Mouse (Mus musculus) liver, adult 2 months (tissue): ENCODE measurements around the gene Atad1. TPM values are rescaled to one million over a fixed set of nuclear protein-coding genes. Genes with fewer than 3 reads are reported as not detected.

Source experiments
- DNase-seq: peaks from one replicate; pipeline ENCODE4 v3.0.0-alpha.2; 2011; ENCODE audit warnings: low read depth, low spot score; ENCODE audit errors: extremely low read depth
- H3K27ac ChIP-seq: fragments of 200-500 bp; replicated peaks from 2 replicates; pipeline ENCODE4 v1.5.1; 2012; ENCODE audit warnings: low read depth, mild to moderate bottlenecking, control low read depth, inconsistent platforms, low read length; ENCODE audit not compliant: insufficient read depth
- H3K27me3 ChIP-seq: fragments of 200-500 bp; 2 replicates; pipeline ENCODE4 v1.6.1; 2012; ENCODE audit warnings: mild to moderate bottlenecking, moderate library complexity, low read length, inconsistent platforms; ENCODE audit not compliant: control insufficient read depth, insufficient read depth
- H3K36me3 ChIP-seq: fragments of 200-500 bp; 2 replicates; pipeline ENCODE4 v1.6.1; 2012; ENCODE audit warnings: low read length, inconsistent platforms; ENCODE audit not compliant: control insufficient read depth, insufficient read depth
- H3K4me1 ChIP-seq: fragments of 200-500 bp; 2 replicates; pipeline ENCODE4 v1.6.1; 2011; ENCODE audit warnings: low read length; ENCODE audit not compliant: control insufficient read depth, insufficient read depth
- H3K4me3 ChIP-seq: fragments of 200-500 bp; 2 replicates; pipeline ENCODE4 v1.5.1; 2011; ENCODE audit warnings: low read depth, mild to moderate bottlenecking, control low read depth, low read length, moderate library complexity; ENCODE audit not compliant: insufficient read depth
- H3K79me2 ChIP-seq: fragments of 200-500 bp; 2 replicates; pipeline ENCODE4 v1.6.1; 2012; ENCODE audit warnings: inconsistent platforms, mild to moderate bottlenecking, low read length, moderate library complexity; ENCODE audit not compliant: control insufficient read depth, insufficient read depth
- H3K9ac ChIP-seq: fragments of 200-500 bp; 2 replicates; pipeline ENCODE4 v1.6.1; 2012; ENCODE audit warnings: low read depth, mild to moderate bottlenecking, control low read depth, inconsistent platforms, low read length
- CTCF ChIP-seq: fragments of 200-500 bp; IDR thresholded peaks from 2 replicates; pipeline ENCODE4 v1.5.1; 2011; ENCODE audit warnings: low read depth, low read length, control low read depth
- POLR2A ChIP-seq: fragments of 200-500 bp; IDR thresholded peaks from 2 replicates; pipeline ENCODE4 v1.6.1; 2011; ENCODE audit warnings: low read length, control low read depth; ENCODE audit not compliant: insufficient read depth; ENCODE audit errors: extremely low read depth
- WGBS: fragments of 180-500 bp; shearing (Covaris S2); methylation state at CpG from one replicate; pipeline ENCODE4 v1.1.7; 2018; 5-methylcytosine and 5-hydroxymethylcytosine counted together
- polyA plus RNA-seq: library from polyadenylated mRNA; depleted of rRNA; stranded (reverse); fragments of >200 nt; gene quantifications from 2 replicates; pipeline ENCODE4 v1.2.3, GENCODE M21; 2012
- total RNA-seq: library from RNA; depleted of rRNA; stranded (reverse); fragments of >200 nt; gene quantifications from 2 replicates; pipeline ENCODE4 v1.2.3, GENCODE M21; 2014

The Atad1 gene
- total and polyA plus RNA-seq, 2 experiments = 7.1 to 51.2 TPM

GRCm38 (mm10) chr19:32762493-32762892, 22.9 kb upstream of the Atad1 start:
- H3K4me3 ChIP-seq = peak overlapping the region; percentile 32; the same call in 1 of the 2 replicates
- no peak for DNase-seq
- 15% methylated on average over 4 of the region's 4 CpGs for WGBS
- no peak overlapping the region for H3K9ac ChIP-seq
- TF ChIP-seq CTCF (no peak), POLR2A (no peak)
- H3K36me3 ChIP-seq = peaks cover 10% of the 10 kb centered on the region
- peaks cover 34% of the 10 kb centered on the region for H3K79me2 ChIP-seq
- H3K4me1 ChIP-seq = peaks cover 24% of the 10 kb centered on the region
- H3K27ac ChIP-seq = no peak overlapping the region
- H3K27me3 ChIP-seq = no peaks in the 10 kb centered on the region

- no peaks in the 10 kb centered on the region for H3K27me3 ChIP-seq
- H3K4me3 ChIP-seq = no peak overlapping the region
- peaks cover 9% of the 10 kb centered on the region for H3K36me3 ChIP-seq
- no peak overlapping the region for H3K27ac ChIP-seq
- H3K9ac ChIP-seq = no peak overlapping the region
- 64% methylated on average over 4 of the region's 4 CpGs for WGBS
- DNase-seq = no peak
- TF ChIP-seq CTCF = no peak
- no peak for TF ChIP-seq POLR2A
- peaks cover 19% of the 10 kb centered on the region for H3K4me1 ChIP-seq
- H3K79me2 ChIP-seq = peaks cover 28% of the 10 kb centered on the region
Measured at GRCm38 (mm10) chr19:32761162-32761561, 21.6 kb upstream of the Atad1 start.

DNA sequence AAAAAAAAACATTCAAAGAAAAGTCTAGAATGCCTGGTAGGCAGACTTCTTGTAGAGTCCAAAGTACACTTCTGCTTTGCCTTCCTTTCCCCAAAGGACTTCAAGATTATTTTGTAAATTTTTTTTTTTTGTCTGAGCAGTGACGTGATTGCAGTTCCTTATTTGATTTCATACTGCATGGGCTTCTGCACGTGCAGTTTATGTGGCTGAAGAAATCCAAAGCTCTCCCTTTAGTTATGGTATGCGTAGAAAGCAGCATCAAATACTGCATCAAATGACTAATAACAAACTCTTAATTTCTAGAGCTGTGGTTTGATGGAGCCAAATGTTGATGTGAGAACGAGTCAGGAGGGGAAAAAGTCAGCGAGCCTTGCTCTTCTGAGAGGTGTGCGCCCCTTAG, 20.9 kb upstream of the Atad1 start:
- TF ChIP-seq CTCF = no peak
- no peak for TF ChIP-seq POLR2A
- Histone ChIP-seq H3K9ac (peak overlapping the region; percentile 17; the same call in 1 of the 2 replicates), H3K4me3 (peak overlapping the region; percentile 28), H3K79me2 (peaks cover 24% of the 10 kb centered on the region), H3K27ac (no peak overlapping the region; the same call in 1 of the 2 replicates), H3K4me1 (peaks cover 16% of the 10 kb centered on the region), H3K27me3 (no peaks in the 10 kb centered on the region), H3K36me3 (peaks cover 6% of the 10 kb centered on the region)
- DNase-seq = peak; percentile 64
- WGBS = 25% methylated on average over 6 of the region's 6 CpGs

GRCm38 (mm10) chr19:32759357-32760024, 19.9 kb upstream of the Atad1 start:
- Histone ChIP-seq H3K27me3 (no peaks in the 10 kb centered on the region), H3K27ac (no peak overlapping the region), H3K4me1 (peaks cover 12% of the 10 kb centered on the region), H3K36me3 (peaks cover 4% of the 10 kb centered on the region), H3K4me3 (peak overlapping the region; percentile 84), H3K79me2 (peaks cover 21% of the 10 kb centered on the region), H3K9ac (peak overlapping the region; percentile 70)
- 2% methylated on average over 8 of the region's 8 CpGs for WGBS
- DNase-seq = peak; percentile 51
- no peak for TF ChIP-seq CTCF
- TF ChIP-seq POLR2A = no peak

GRCm38 (mm10) chr19:32758793-32759161, 19.2 kb upstream of the Atad1 start:
- Histone ChIP-seq H3K4me1 (peaks cover 12% of the 10 kb centered on the region), H3K27ac (peak overlapping the region; percentile 93)
- under 1% methylated on average over 11 of the region's 11 CpGs for WGBS

More at GRCm38 (mm10) chr19:32758793-32759161, 19.2 kb upstream of the Atad1 start:
- Histone ChIP-seq H3K36me3 (peaks cover 4% of the 10 kb centered on the region), H3K79me2 (peaks cover 20% of the 10 kb centered on the region), H3K4me3 (peak overlapping the region; percentile 84), H3K9ac (peak overlapping the region; percentile 99), H3K27me3 (no peaks in the 10 kb centered on the region)
- TF ChIP-seq POLR2A (no peak), CTCF (no peak)
- DNase-seq = peak; percentile 54
